ENCODE assay signal across 9 mouse cellular contexts in the genomic region with DNA sequence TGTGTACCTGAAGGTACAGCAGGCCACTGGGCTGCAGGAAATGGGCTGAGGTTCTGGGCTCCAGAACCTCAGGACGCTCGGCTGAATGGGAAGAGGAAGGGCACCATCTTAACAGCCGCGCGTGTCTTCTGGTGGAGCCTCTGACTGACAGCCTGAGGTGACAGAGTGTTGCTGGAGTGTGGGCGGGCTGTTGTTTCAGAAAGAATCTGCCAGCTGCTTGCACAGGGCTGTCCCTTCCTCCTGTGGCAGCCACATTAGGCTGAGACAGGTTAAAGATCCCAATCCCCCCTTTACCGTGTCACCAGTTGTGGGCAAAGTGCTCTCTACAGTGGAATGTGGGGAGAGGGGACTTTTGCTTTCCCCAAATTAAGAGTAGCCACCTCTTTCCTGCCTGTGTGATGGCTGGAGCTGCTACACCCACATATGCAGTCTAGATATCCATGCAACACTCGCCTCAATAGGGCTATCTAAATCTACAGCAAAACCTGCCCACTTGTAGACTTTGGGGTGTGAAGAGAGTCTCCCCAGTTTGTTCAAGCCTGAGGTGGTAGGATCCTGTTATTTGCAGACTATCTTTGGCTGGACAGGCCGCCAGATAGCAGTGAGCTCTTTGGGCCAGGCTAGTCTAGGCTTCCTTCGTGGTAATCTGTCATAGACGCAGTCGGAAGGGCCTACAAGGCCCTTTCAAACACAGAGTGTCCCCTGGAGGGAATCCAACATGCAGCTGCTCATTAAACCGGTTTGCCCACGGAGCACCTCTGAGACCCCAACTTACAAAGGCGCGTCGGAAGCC. TPM values are rescaled to one million over a fixed set of nuclear protein-coding genes. Genes with fewer than 3 reads are reported as not detected.
A peak's percentile ranks its signal among the peaks of the same experiment; 100 is the strongest.
DNase-seq lines count a peak whose midpoint lies in the region; ATAC-seq and TF ChIP-seq lines count a peak whose summit lies in the region.
"Had no signal": no experiment of that assay in that cellular context is flagged by ENCODE, and none has a peak within 500 bp of the region (broad histone marks: within the 10 kb centered on the region; RNA-seq: fewer than 3 reads in every experiment).

No protein-coding gene starts in this region.

- peak overlapping the region; percentile 1; the same call in 1 of the 2 replicates for H3K9ac ChIP-seq in heart, adult 2 months (ENCODE audit: low read depth, low read length)
- H3K9ac ChIP-seq in forebrain, embryonic 13.5 days, result 0 out of 2 replicates have a peak overlapping the region, but pooled peaks have one; percentile 38
- H3K9ac ChIP-seq in midbrain, embryonic 15.5 days, result no peak overlapping the region

- ATAC-seq in forebrain, embryonic 13.5 days, result no peak
- ATAC-seq in midbrain, embryonic 15.5 days (replicated peaks), result no peak

- no peaks in the 10 kb centered on the region for H3K4me1 ChIP-seq in heart, adult 2 months (ENCODE audit: control insufficient read depth, insufficient read depth, low read length)
- peaks cover 11% of the 10 kb centered on the region for H3K4me1 ChIP-seq in forebrain, embryonic 13.5 days
- peaks cover 9% of the 10 kb centered on the region for H3K4me1 ChIP-seq in midbrain, embryonic 15.5 days

- H3K9me3 ChIP-seq in forebrain, embryonic 13.5 days (replicated peaks), result no peaks in the 10 kb centered on the region
- no peaks in the 10 kb centered on the region for H3K9me3 ChIP-seq in midbrain, embryonic 15.5 days

- no peak for TF ChIP-seq CTCF in heart, adult 2 months (IDR thresholded peaks at IDR 0.05)

- no peaks in the 10 kb centered on the region for H3K36me3 ChIP-seq in heart, adult 2 months (ENCODE audit: control insufficient read depth, insufficient read depth, low read length)
- H3K36me3 ChIP-seq in forebrain, embryonic 13.5 days (ENCODE audit: poor library complexity, severe bottlenecking), result peaks cover 27% of the 10 kb centered on the region
- H3K36me3 ChIP-seq in midbrain, embryonic 15.5 days (replicated peaks), result peaks cover 18% of the 10 kb centered on the region; the same call in 1 of the 2 replicates

- no peak for TF ChIP-seq POLR2A in heart, adult 2 months (IDR thresholded peaks at IDR 0.05; ENCODE audit: insufficient read depth, low read depth, low read length)

- TF ChIP-seq EP300 in heart, adult 2 months (IDR thresholded peaks at IDR 0.05; ENCODE audit: insufficient read depth, low read depth, low read length), result no peak

- peak overlapping the region; percentile 24; the same call in 1 of the 2 replicates for H3K27ac ChIP-seq in heart, adult 2 months
- H3K27ac ChIP-seq in forebrain, embryonic 13.5 days, result no peak overlapping the region
- H3K27ac ChIP-seq in midbrain, embryonic 15.5 days, result no peak overlapping the region

- WGBS in heart, adult 2 months, result 51% methylated on average over 17 of the region's 17 CpGs
- WGBS in forebrain, embryonic 13.5 days, result 36% methylated on average over 17 of the region's 17 CpGs
- 39% methylated on average over 17 of the region's 17 CpGs for WGBS in midbrain, embryonic 15.5 days

- no peak for DNase-seq in heart, adult 2 months
- DNase-seq in heart, postnatal 14 days, result no peak
- DNase-seq in adipocyte (ENCODE audit: low spot score), result peak; percentile 42
- DNase-seq in kidney, postnatal 25 days, result peak; percentile 25 to 68
- no peak for DNase-seq in natural killer cell, adult 2 months (ENCODE audit: low spot score in 2 of 2)
- DNase-seq in cerebellum, postnatal 25 days, result no peak

- H3K4me2 ChIP-seq in forebrain, embryonic 13.5 days, result no peak overlapping the region
- H3K4me2 ChIP-seq in midbrain, embryonic 15.5 days, result no peak overlapping the region

- no peaks in the 10 kb centered on the region for H3K27me3 ChIP-seq in heart, adult 2 months (ENCODE audit: control insufficient read depth, insufficient read depth, low read length)
- H3K27me3 ChIP-seq in forebrain, embryonic 13.5 days, result peaks cover 34% of the 10 kb centered on the region
- H3K27me3 ChIP-seq in midbrain, embryonic 15.5 days (replicated peaks), result no peaks in the 10 kb centered on the region; the same call in 1 of the 2 replicates
- H3K27me3 ChIP-seq: Patski had no signal

- H3K4me3 ChIP-seq in heart, adult 2 months, result peak overlapping the region; percentile 45
- no peak overlapping the region for H3K4me3 ChIP-seq in forebrain, embryonic 13.5 days
- peak overlapping the region; percentile 34 for H3K4me3 ChIP-seq in midbrain, embryonic 15.5 days

- H3K79me2 ChIP-seq in heart, adult 2 months (replicated peaks; ENCODE audit: control insufficient read depth, insufficient read depth, low read length), result no peaks in the 10 kb centered on the region

- intact Hi-C loops in heart, adult 2 months (cut with DNase I), result no loop called here
- intact Hi-C loops in heart, postnatal 14 days (cut with DNase I), result no loop called here

RNA-seq across cellular contexts. Expression of a gene that starts 1.1 kb away (rescaled TPM):
- 1 to 10 TPM; 5.7 to 7.8 TPM for total RNA-seq in heart, adult 2 months (2021)
- 24.7 and 29.2 TPM in 2 replicates for polyA plus RNA-seq in heart, adult 2 months (2012; rRNA removed)
- 1 to 10 TPM; 5.8 to 7.0 TPM for total RNA-seq in heart, postnatal 14 days (2021)
- polyA plus RNA-seq in forebrain, embryonic 13.5 days (2015; fragmentation: Nextera tagmentation; extraction: Ambion mirVana), result 2.2 TPM in 2 replicates
- polyA plus RNA-seq in midbrain, embryonic 15.5 days (2015; fragmentation: Nextera tagmentation; extraction: Ambion mirVana), result 8.2 and 11.5 TPM in 2 replicates

RNA-seq across cellular contexts. Expression of a gene that starts 13.4 kb away (rescaled TPM):
- total RNA-seq in heart, adult 2 months (2021), result 10 to 100 TPM; 28.6 to 28.7 TPM
- polyA plus RNA-seq in heart, adult 2 months (2012; rRNA removed), result 29.7 and 35.6 TPM in 2 replicates
- 10 to 100 TPM; 33.8 to 36.3 TPM for total RNA-seq in heart, postnatal 14 days (2021)
- 20.3 and 20.9 TPM in 2 replicates for polyA plus RNA-seq in forebrain, embryonic 13.5 days (2015; fragmentation: Nextera tagmentation; extraction: Ambion mirVana)
- polyA plus RNA-seq in midbrain, embryonic 15.5 days (2015; fragmentation: Nextera tagmentation; extraction: Ambion mirVana), result 23.1 and 25.6 TPM in 2 replicates

RNA-seq across cellular contexts. Expression of a gene that starts 17.6 kb away (rescaled TPM):
- not detected for total RNA-seq in heart, adult 2 months (2021)
- polyA plus RNA-seq in heart, adult 2 months (2012; rRNA removed), result not detected in 2 replicates
- not detected for total RNA-seq in heart, postnatal 14 days (2021)
- polyA plus RNA-seq in forebrain, embryonic 13.5 days (2015; fragmentation: Nextera tagmentation; extraction: Ambion mirVana), result not detected in 2 replicates
- polyA plus RNA-seq in midbrain, embryonic 15.5 days (2015; fragmentation: Nextera tagmentation; extraction: Ambion mirVana), result not detected in 2 replicates

RNA-seq across cellular contexts. Expression of a gene that starts 49.9 kb away (rescaled TPM):
- 10 to 100 TPM; 28.1 to 31.5 TPM for total RNA-seq in heart, adult 2 months (2021)
- polyA plus RNA-seq in heart, adult 2 months (2012; rRNA removed), result 19.6 and 20.1 TPM in 2 replicates
- 10 to 100 TPM; 25.1 to 26.4 TPM for total RNA-seq in heart, postnatal 14 days (2021)
- 19.9 and 20.4 TPM in 2 replicates for polyA plus RNA-seq in forebrain, embryonic 13.5 days (2015; fragmentation: Nextera tagmentation; extraction: Ambion mirVana)
- polyA plus RNA-seq in midbrain, embryonic 15.5 days (2015; fragmentation: Nextera tagmentation; extraction: Ambion mirVana), result 21.0 and 21.9 TPM in 2 replicates

RNA-seq across cellular contexts. Expression of a gene that starts 50.0 kb away (rescaled TPM):
- 1 to 10 TPM; 2.7 to 3.0 TPM for total RNA-seq in heart, adult 2 months (2021)
- polyA plus RNA-seq in heart, adult 2 months (2012; rRNA removed), result 5.3 and 7.7 TPM in 2 replicates
- 1 to 10 TPM; 3.7 to 4.9 TPM for total RNA-seq in heart, postnatal 14 days (2021)
- 12.4 and 12.7 TPM in 2 replicates for polyA plus RNA-seq in forebrain, embryonic 13.5 days (2015; fragmentation: Nextera tagmentation; extraction: Ambion mirVana)
- 11.5 and 12.6 TPM in 2 replicates for polyA plus RNA-seq in midbrain, embryonic 15.5 days (2015; fragmentation: Nextera tagmentation; extraction: Ambion mirVana)

Comparison
In these comparisons a context has a peak if more than half of its experiments do, and no peak if none do; other contexts are left out.
1. DNase-seq: peak in adipocyte (single experiment) and kidney, postnatal 25 days (2 of 2); none in heart, adult 2 months (0 of 2), heart, postnatal 14 days (0 of 2), natural killer cell, adult 2 months (0 of 2) and cerebellum, postnatal 25 days (0 of 2).